30 mouse cellular contexts compared by ENCODE assay signal in the genomic region with DNA sequence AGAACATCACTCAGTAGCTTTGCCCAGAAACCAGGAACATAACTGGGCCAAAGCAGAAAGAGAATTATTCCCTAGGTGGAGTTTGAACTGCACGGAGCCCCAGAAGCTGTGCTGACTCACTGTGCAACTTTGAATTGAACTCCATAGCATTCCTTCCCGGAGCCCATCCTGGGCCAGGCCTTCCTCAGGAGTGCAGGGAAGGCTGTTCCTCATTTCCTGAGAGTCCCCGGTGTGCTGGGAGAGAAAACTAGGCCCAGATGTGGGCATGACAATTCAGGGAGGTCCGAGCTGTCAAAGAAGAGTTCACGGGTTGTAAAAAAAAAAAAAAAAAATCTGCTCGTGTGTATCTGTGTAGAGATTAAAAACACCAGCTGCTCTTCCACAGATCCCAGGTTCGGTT. TPM values are rescaled to one million over a fixed set of nuclear protein-coding genes. Genes with fewer than 3 reads are reported as not detected.
A peak's percentile ranks its signal among the peaks of the same experiment; 100 is the strongest.
DNase-seq lines count a peak whose midpoint lies in the region; ATAC-seq lines count a peak whose summit lies in the region.
"Had no signal": no experiment of that assay in that cellular context is flagged by ENCODE, and none has a peak within 500 bp of the region (broad histone marks: within the 10 kb centered on the region; RNA-seq: fewer than 3 reads in every experiment).

No protein-coding gene starts in this region.

- no peak for DNase-seq in heart, embryonic 10.5 days (ENCODE audit: low spot score)
- no peak for DNase-seq in heart, adult 9 months (ENCODE audit: low spot score in 2 of 2)
- peak; percentile 48 for DNase-seq in embryo, embryonic 10.5 days (ENCODE audit: low spot score)
- DNase-seq in heart, adult 8-10 months (ENCODE audit: low spot score), result no peak
- DNase-seq in thymus, postnatal 10 days (ENCODE audit: low spot score in 2 of 2), result no peak
- DNase-seq: adrenal gland, postnatal 25 days; cerebellum, adult 18-20 months; cerebellum, postnatal 10 days; heart, adult 2 months; kidney, adult 11 months; kidney, postnatal 36 days; liver, embryonic 13.5 days; lung, adult 2 months; lung, postnatal 10 days; right cerebral cortex, adult 18-20 months; spleen, adult 18-20 months; thymus, postnatal 25 days had no signal

- H3K9ac ChIP-seq in embryonic facial prominence, embryonic 12.5 days, result no peak overlapping the region
- no peak overlapping the region for H3K9ac ChIP-seq in limb, embryonic 12.5 days (replicated peaks)
- H3K9ac ChIP-seq: heart, embryonic 15.5 days; hindbrain, embryonic 15.5 days; kidney, embryonic 15.5 days; limb, embryonic 15.5 days; neural tube, embryonic 12.5 days had no signal

- H3K9me3 ChIP-seq in heart, embryonic 10.5 days, result no peaks in the 10 kb centered on the region
- 0 out of 2 replicates have a peak, but pooled peaks cover under 1% of the 10 kb centered on the region for H3K9me3 ChIP-seq in embryonic facial prominence, embryonic 12.5 days
- peaks cover 1% of the 10 kb centered on the region; the same call in 1 of the 2 replicates for H3K9me3 ChIP-seq in limb, embryonic 12.5 days
- H3K9me3 ChIP-seq: heart, embryonic 15.5 days; hindbrain, embryonic 15.5 days; kidney, embryonic 15.5 days; neural tube, embryonic 12.5 days had no signal

- H3K27ac ChIP-seq in heart, embryonic 10.5 days, result 0 out of 2 replicates have a peak overlapping the region, but pooled peaks have one; percentile 32
- peak overlapping the region; percentile 41; the same call in 1 of the 2 replicates for H3K27ac ChIP-seq in embryonic facial prominence, embryonic 12.5 days
- peak overlapping the region; percentile 35; the same call in 1 of the 2 replicates for H3K27ac ChIP-seq in limb, embryonic 12.5 days
- H3K27ac ChIP-seq: heart, adult 2 months; heart, embryonic 15.5 days; hindbrain, embryonic 15.5 days; kidney, embryonic 15.5 days; layer of hippocampus, adult 2 months; left cerebral cortex, adult 2 months; limb, embryonic 15.5 days; macrophage; neural tube, embryonic 12.5 days had no signal

- H3K27me3 ChIP-seq in heart, embryonic 10.5 days (ENCODE audit: insufficient read depth, poor library complexity, severe bottlenecking), result 0 out of 2 replicates have a peak, but pooled peaks cover 4% of the 10 kb centered on the region
- peaks cover 9% of the 10 kb centered on the region; the same call in 1 of the 2 replicates for H3K27me3 ChIP-seq in embryonic facial prominence, embryonic 12.5 days
- 0 out of 2 replicates have a peak, but pooled peaks cover 5% of the 10 kb centered on the region for H3K27me3 ChIP-seq in limb, embryonic 12.5 days
- H3K27me3 ChIP-seq: heart, embryonic 15.5 days; hindbrain, embryonic 15.5 days; kidney, embryonic 15.5 days; limb, embryonic 15.5 days; liver, embryonic 13.5 days; neural tube, embryonic 12.5 days had no signal

- 71% methylated on average over 7 of the region's 7 CpGs for WGBS in heart, embryonic 10.5 days
- WGBS in embryonic facial prominence, embryonic 12.5 days, result 28% methylated on average over 7 of the region's 7 CpGs
- WGBS in limb, embryonic 12.5 days, result 30% methylated on average over 7 of the region's 7 CpGs

- H3K4me2 ChIP-seq in embryonic facial prominence, embryonic 12.5 days (replicated peaks), result no peak overlapping the region
- no peak overlapping the region for H3K4me2 ChIP-seq in limb, embryonic 12.5 days
- H3K4me2 ChIP-seq: heart, embryonic 15.5 days; hindbrain, embryonic 15.5 days; kidney, embryonic 15.5 days; limb, embryonic 15.5 days; liver, embryonic 13.5 days; neural tube, embryonic 12.5 days had no signal

- ATAC-seq in embryonic facial prominence, embryonic 12.5 days (ENCODE audit: insufficient number of reproducible peaks, insufficient read depth, low FRiP score, low TSS enrichment), result no peak
- ATAC-seq in limb, embryonic 12.5 days (ENCODE audit: insufficient number of reproducible peaks, insufficient read depth, low FRiP score, low TSS enrichment, low read depth), result no peak
- ATAC-seq: forebrain, embryonic 16.5 days; inflammation-experienced regulatory T-cells, adult 6 months; midbrain, embryonic 16.5 days had no signal

- H3K4me3 ChIP-seq in heart, embryonic 10.5 days, result no peak overlapping the region
- no peak overlapping the region for H3K4me3 ChIP-seq in embryonic facial prominence, embryonic 12.5 days
- no peak overlapping the region for H3K4me3 ChIP-seq in limb, embryonic 12.5 days (replicated peaks)
- H3K4me3 ChIP-seq: heart, adult 2 months; heart, embryonic 15.5 days; hindbrain, embryonic 15.5 days; kidney, embryonic 15.5 days; layer of hippocampus, adult 2 months; left cerebral cortex, adult 2 months; limb, embryonic 15.5 days; liver, embryonic 13.5 days; neural tube, embryonic 12.5 days had no signal

- H3K36me3 ChIP-seq in heart, embryonic 10.5 days, result no peaks in the 10 kb centered on the region
- H3K36me3 ChIP-seq in embryonic facial prominence, embryonic 12.5 days, result no peaks in the 10 kb centered on the region
- no peaks in the 10 kb centered on the region for H3K36me3 ChIP-seq in limb, embryonic 12.5 days
- H3K36me3 ChIP-seq: heart, embryonic 15.5 days; hindbrain, embryonic 15.5 days; kidney, embryonic 15.5 days; limb, embryonic 15.5 days; neural tube, embryonic 12.5 days had no signal

- peaks cover 61% of the 10 kb centered on the region for H3K4me1 ChIP-seq in heart, embryonic 10.5 days
- H3K4me1 ChIP-seq in embryonic facial prominence, embryonic 12.5 days, result peaks cover 34% of the 10 kb centered on the region
- H3K4me1 ChIP-seq in limb, embryonic 12.5 days (replicated peaks), result peaks cover 35% of the 10 kb centered on the region

RNA-seq across cellular contexts. Expression of a gene that starts 50.8 kb away (rescaled TPM):
- 114 and 121 TPM in 2 replicates for polyA plus RNA-seq in heart, embryonic 10.5 days (2016; fragmentation: Nextera tagmentation; extraction: Ambion mirVana)
- 113 and 115 TPM in 2 replicates for polyA plus RNA-seq in embryonic facial prominence, embryonic 12.5 days (2016; fragmentation: Nextera tagmentation; extraction: Ambion mirVana)
- polyA plus RNA-seq in limb, embryonic 12.5 days (2016; fragmentation: Nextera tagmentation; extraction: Ambion mirVana), result 83.5 and 93.0 TPM in 2 replicates
- 10 to 100 TPM; 40.6 to 55.8 (median 48.3) TPM for total RNA-seq in heart, adult 8-10 months (2022)
